Mouse (Mus musculus) bone marrow, adult 2 months (tissue): ENCODE data around the gene Maats1. TPM values are rescaled to one million over a fixed set of nuclear protein-coding genes. Genes with fewer than 3 reads are reported as not detected.

Source experiments
- H3K27ac ChIP-seq: fragments of 200-500 bp; 2 replicates; pipeline ENCODE4 v1.5.1; 2012; ENCODE audit warnings: low read depth, mild to moderate bottlenecking, control low read depth, inconsistent platforms, low read length; ENCODE audit not compliant: control insufficient read depth, poor library complexity, insufficient read depth
- H3K4me1 ChIP-seq: fragments of 200-500 bp; 2 replicates; pipeline ENCODE4 v1.6.1; 2011; ENCODE audit warnings: low read length; ENCODE audit not compliant: control insufficient read depth, insufficient read depth
- H3K4me3 ChIP-seq: fragments of 200-500 bp; replicated peaks from 2 replicates; pipeline ENCODE3; 2011; ENCODE audit warnings: mild to moderate bottlenecking, low read depth, low read length, control low read depth; ENCODE audit not compliant: control insufficient read depth
- CTCF ChIP-seq: fragments of 200-500 bp; IDR thresholded peaks from 2 replicates; pipeline ENCODE4 v1.5.1; 2011; ENCODE audit warnings: low read length, control low read depth; ENCODE audit not compliant: control insufficient read depth, insufficient read depth
- POLR2A ChIP-seq: fragments of 200-500 bp; IDR thresholded peaks from 2 replicates; pipeline ENCODE4 v1.6.1; 2011; ENCODE audit warnings: low read depth, mild to moderate bottlenecking, control low read depth, low read length, borderline replicate concordance; ENCODE audit not compliant: control insufficient read depth
- WGBS: fragments of 180-500 bp; shearing (Covaris S2); methylation state at CpG from one replicate; pipeline ENCODE4 v1.1.7; 2018; 5-methylcytosine and 5-hydroxymethylcytosine counted together
- polyA plus RNA-seq: library from polyadenylated mRNA; stranded (reverse); fragments of >200 nt; gene quantifications from 2 replicates; pipeline ENCODE4 v1.2.4, GENCODE M21; 2011; ENCODE audit warnings: low replicate concordance; ENCODE audit not compliant: missing spikeins, insufficient read depth, insufficient read length

The Maats1 gene
- polyA plus RNA-seq, 1 experiment = not detected

GRCm38 (mm10) chr16:38329340-38329739 is 12.6 kb downstream of the Maats1 start:
- WGBS = 88% methylated on average over 3 of the region's 3 CpGs
- H3K4me3 ChIP-seq = no peak overlapping the region
- no peak for TF ChIP-seq CTCF
- TF ChIP-seq POLR2A = no peak
- H3K27ac ChIP-seq = no peak overlapping the region
- H3K4me1 ChIP-seq = no peaks in the 10 kb centered on the region

- H3K4me3 ChIP-seq = no peak overlapping the region
- H3K27ac ChIP-seq = no peak overlapping the region
- no peak for TF ChIP-seq CTCF
- TF ChIP-seq POLR2A = no peak
- WGBS = 80% methylated on average over 11 of the region's 11 CpGs
- H3K4me1 ChIP-seq = no peaks in the 10 kb centered on the region
Observed at GRCm38 (mm10) chr16:38326778-38327397, 15.1 kb downstream of the Maats1 start.

- no peak overlapping the region for H3K27ac ChIP-seq
- no peak overlapping the region for H3K4me3 ChIP-seq
- WGBS = 82% methylated on average over 15 of the region's 15 CpGs
- TF ChIP-seq CTCF = no peak
- no peak for TF ChIP-seq POLR2A
- H3K4me1 ChIP-seq = no peaks in the 10 kb centered on the region
Observed at GRCm38 (mm10) chr16:38324311-38324710, 17.6 kb downstream of the Maats1 start.

GRCm38 (mm10) chr16:38321452-38321935 is 20.4 kb downstream of the Maats1 start:
- TF ChIP-seq CTCF (peak; percentile 61), POLR2A (no peak)
- WGBS = 26% methylated on average over 17 of the region's 17 CpGs
- Histone ChIP-seq H3K27ac (no peak overlapping the region), H3K4me1 (no peaks in the 10 kb centered on the region), H3K4me3 (no peak overlapping the region)

- TF ChIP-seq CTCF (no peak), POLR2A (no peak)
- 86% methylated on average over 4 of the region's 4 CpGs for WGBS
- H3K4me3 ChIP-seq = no peak overlapping the region
- no peak overlapping the region for H3K27ac ChIP-seq
- H3K4me1 ChIP-seq = no peaks in the 10 kb centered on the region
Observed at GRCm38 (mm10) chr16:38319087-38319486, 22.9 kb downstream of the Maats1 start.

- 75% methylated on average over 9 of the region's 9 CpGs for WGBS
- Histone ChIP-seq H3K4me1 (no peaks in the 10 kb centered on the region), H3K27ac (no peak overlapping the region), H3K4me3 (no peak overlapping the region)
- TF ChIP-seq CTCF (no peak), POLR2A (no peak)
Observed at GRCm38 (mm10) chr16:38318492-38318891, 23.5 kb downstream of the Maats1 start.

GRCm38 (mm10) chr16:38308195-38308594 is 33.7 kb downstream of the Maats1 start:
- WGBS = 67% methylated on average over 11 of the region's 11 CpGs
- Histone ChIP-seq H3K4me3 (no peak overlapping the region), H3K27ac (no peak overlapping the region), H3K4me1 (no peaks in the 10 kb centered on the region)
- TF ChIP-seq POLR2A (no peak), CTCF (no peak)

GRCm38 (mm10) chr16:38307651-38308050 is 34.3 kb downstream of the Maats1 start:
- Histone ChIP-seq H3K4me3 (no peak overlapping the region), H3K27ac (no peak overlapping the region), H3K4me1 (no peaks in the 10 kb centered on the region)
- no peak for TF ChIP-seq POLR2A
- TF ChIP-seq CTCF = no peak
- 3% methylated on average over 7 of the region's 7 CpGs for WGBS

- TF ChIP-seq CTCF (no peak), POLR2A (no peak)
- Histone ChIP-seq H3K27ac (no peak overlapping the region), H3K4me1 (no peaks in the 10 kb centered on the region), H3K4me3 (no peak overlapping the region)
- 54% methylated on average over 5 of the region's 5 CpGs for WGBS
Observed at GRCm38 (mm10) chr16:38307221-38307605, 34.7 kb downstream of the Maats1 start.

GRCm38 (mm10) chr16:38306571-38307220 is 35.2 kb downstream of the Maats1 start:
- TF ChIP-seq POLR2A = no peak
- TF ChIP-seq CTCF = peak; percentile 58
- Histone ChIP-seq H3K4me1 (no peaks in the 10 kb centered on the region), H3K4me3 (no peak overlapping the region), H3K27ac (no peak overlapping the region)
- WGBS = 65% methylated on average over 18 of the region's 18 CpGs
